Mouse (Mus musculus): ENCODE results near the gene Iqgap2.

DNA sequence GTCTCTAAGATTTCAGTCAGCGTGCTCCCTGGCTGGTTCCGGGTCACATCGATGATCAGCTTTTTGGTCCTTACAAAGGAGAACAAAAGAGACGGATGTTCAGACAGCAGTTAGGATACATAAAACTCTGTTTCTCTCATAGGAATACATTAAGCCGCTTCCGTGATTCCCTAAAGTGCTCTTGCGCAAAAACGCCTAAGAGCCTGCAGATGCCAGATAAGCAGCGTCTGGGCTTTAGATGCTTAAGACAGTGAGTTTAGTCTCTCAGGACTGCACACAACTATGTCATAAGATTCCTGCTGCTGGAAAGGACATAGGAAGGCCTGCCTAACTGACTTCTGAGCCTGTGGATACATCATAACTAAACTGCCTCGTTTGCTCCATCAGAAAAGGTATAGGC lies 254.0 kb downstream of the Iqgap2 start:
- TF ChIP-seq POLR2A (IDR thresholded peaks at IDR 0.05; ENCODE audit: borderline replicate concordance, extremely low read depth, insufficient read depth, insufficient read length, poor library complexity, severe bottlenecking) (no peak), CTCF (IDR thresholded peaks at IDR 0.05; ENCODE audit: borderline replicate concordance, extremely low read depth, insufficient read depth, insufficient read length) (no peak)

Data from brain, embryonic 14.5 days (tissue).